Mouse (Mus musculus) neural tube, embryonic 12.5 days (tissue): ENCODE measurements at regions not wholly inside any gene's neighbourhood (a gene's known extent, or its start where the extent isn't known, plus 50 kb on each side); places are given as distances from the start of the nearest gene placed in this dataset.

Source experiments
- ATAC-seq: fragments of 200-750 bp; cut with Nextera tagmentation; 2 replicates; pipeline ENCODE4 v1.8.0; 2017; ENCODE audit warnings: low read depth, mild to moderate bottlenecking, moderate TSS enrichment, moderate library complexity; ENCODE audit not compliant: low FRiP score
- H3K27ac ChIP-seq: fragments of 300-500 bp; sonication (generic); 2 replicates; pipeline ENCODE4 v1.5.1; 2016
- H3K27me3 ChIP-seq: fragments of 300-500 bp; sonication (generic); replicated peaks from 2 replicates; pipeline ENCODE4 v1.6.1; 2016; ENCODE audit warnings: mild to moderate bottlenecking
- H3K36me3 ChIP-seq: fragments of 300-500 bp; sonication (generic); 2 replicates; pipeline ENCODE4 v1.6.1; 2016; ENCODE audit warnings: mild to moderate bottlenecking
- H3K4me1 ChIP-seq: fragments of 300-500 bp; sonication (generic); 2 replicates; pipeline ENCODE4 v1.6.1; 2016
- H3K4me2 ChIP-seq: fragments of 300-500 bp; sonication (generic); replicated peaks from 2 replicates; pipeline ENCODE4 v1.6.1; 2016; ENCODE audit warnings: mild to moderate bottlenecking
- H3K4me3 ChIP-seq: fragments of 300-500 bp; sonication (generic); 2 replicates; pipeline ENCODE4 v1.5.1; 2016
- H3K9ac ChIP-seq: fragments of 300-500 bp; sonication (generic); 2 replicates; pipeline ENCODE4 v1.6.1; 2016; ENCODE audit warnings: mild to moderate bottlenecking
- H3K9me3 ChIP-seq: fragments of 300-500 bp; sonication (generic); 2 replicates; pipeline ENCODE4 v1.6.1; 2016; ENCODE audit warnings: mild to moderate bottlenecking
- WGBS: fragments of 180-500 bp; shearing (Covaris S2); methylation state at CpG from one replicate; pipeline ENCODE4 v1.1.7; 2016; 5-methylcytosine and 5-hydroxymethylcytosine counted together

- ATAC-seq = no peak
- Histone ChIP-seq H3K9ac (no peak overlapping the region), H3K4me3 (no peak overlapping the region), H3K36me3 (no peaks in the 10 kb centered on the region), H3K4me1 (no peaks in the 10 kb centered on the region), H3K27me3 (no peaks in the 10 kb centered on the region; the same call in 1 of the 2 replicates), H3K4me2 (no peak overlapping the region), H3K9me3 (no peaks in the 10 kb centered on the region), H3K27ac (no peak overlapping the region)
- 86% methylated on average over 4 of the region's 4 CpGs for WGBS
These were observed 87.6 kb upstream of the Mrps6 start for GRCm38 (mm10) chr16:91970461-91970860.

GRCm38 (mm10) chr16:91973183-91973582, 84.9 kb upstream of the Mrps6 start:
- H3K9me3 ChIP-seq = no peaks in the 10 kb centered on the region
- no peak overlapping the region for H3K27ac ChIP-seq
- no peaks in the 10 kb centered on the region for H3K36me3 ChIP-seq
- no peak overlapping the region for H3K9ac ChIP-seq
- no peaks in the 10 kb centered on the region for H3K4me1 ChIP-seq
- no peak for ATAC-seq
- no peak overlapping the region for H3K4me3 ChIP-seq
- no peaks in the 10 kb centered on the region; the same call in 1 of the 2 replicates for H3K27me3 ChIP-seq
- no peak overlapping the region for H3K4me2 ChIP-seq
- 93% methylated on average over 9 of the region's 9 CpGs for WGBS

GRCm38 (mm10) chr16:91976194-91976805, 81.8 kb upstream of the Mrps6 start:
- no peak overlapping the region for H3K27ac ChIP-seq
- H3K4me2 ChIP-seq = no peak overlapping the region
- WGBS = 73% methylated on average over 8 of the region's 8 CpGs
- no peaks in the 10 kb centered on the region for H3K27me3 ChIP-seq
- H3K4me1 ChIP-seq = no peaks in the 10 kb centered on the region
- no peak for ATAC-seq
- no peak overlapping the region for H3K4me3 ChIP-seq
- H3K9me3 ChIP-seq = no peaks in the 10 kb centered on the region
- H3K9ac ChIP-seq = no peak overlapping the region
- H3K36me3 ChIP-seq = no peaks in the 10 kb centered on the region

GRCm38 (mm10) chr16:91978423-91978822, 79.6 kb upstream of the Mrps6 start:
- Histone ChIP-seq H3K9ac (no peak overlapping the region), H3K4me2 (no peak overlapping the region), H3K27ac (no peak overlapping the region), H3K27me3 (no peaks in the 10 kb centered on the region), H3K4me1 (no peaks in the 10 kb centered on the region), H3K9me3 (no peaks in the 10 kb centered on the region), H3K36me3 (no peaks in the 10 kb centered on the region), H3K4me3 (no peak overlapping the region)
- WGBS = 14% methylated on average over 4 of the region's 4 CpGs
- ATAC-seq = no peak

GRCm38 (mm10) chr16:91978846-91979245, 79.2 kb upstream of the Mrps6 start:
- H3K9me3 ChIP-seq = no peaks in the 10 kb centered on the region
- no peak overlapping the region for H3K27ac ChIP-seq
- ATAC-seq = no peak
- no peaks in the 10 kb centered on the region for H3K36me3 ChIP-seq
- no peak overlapping the region for H3K4me2 ChIP-seq
- H3K4me1 ChIP-seq = no peaks in the 10 kb centered on the region
- H3K27me3 ChIP-seq = no peaks in the 10 kb centered on the region
- WGBS = 22% methylated on average over 5 of the region's 5 CpGs
- no peak overlapping the region for H3K4me3 ChIP-seq
- H3K9ac ChIP-seq = no peak overlapping the region

GRCm38 (mm10) chr16:91980482-91980881, 77.6 kb upstream of the Mrps6 start:
- no peak for ATAC-seq
- Histone ChIP-seq H3K4me1 (no peaks in the 10 kb centered on the region), H3K27me3 (no peaks in the 10 kb centered on the region), H3K4me3 (no peak overlapping the region), H3K4me2 (no peak overlapping the region), H3K36me3 (no peaks in the 10 kb centered on the region), H3K9ac (no peak overlapping the region), H3K27ac (no peak overlapping the region), H3K9me3 (no peaks in the 10 kb centered on the region)
- WGBS = 86% methylated on average over 6 of the region's 6 CpGs

- no peaks in the 10 kb centered on the region for H3K36me3 ChIP-seq
- H3K27me3 ChIP-seq = no peaks in the 10 kb centered on the region
- 94% methylated on average over 12 of the region's 12 CpGs for WGBS
- no peak overlapping the region for H3K9ac ChIP-seq
- no peak overlapping the region for H3K27ac ChIP-seq
- no peak for ATAC-seq
- H3K4me3 ChIP-seq = no peak overlapping the region
- no peak overlapping the region for H3K4me2 ChIP-seq
- H3K9me3 ChIP-seq = no peaks in the 10 kb centered on the region
- H3K4me1 ChIP-seq = no peaks in the 10 kb centered on the region
These were observed 72.9 kb upstream of the Mrps6 start for GRCm38 (mm10) chr16:91985211-91985610.

- WGBS = 90% methylated on average over 4 of the region's 4 CpGs
- Histone ChIP-seq H3K27ac (no peak overlapping the region), H3K4me2 (no peak overlapping the region), H3K27me3 (no peaks in the 10 kb centered on the region), H3K9me3 (no peaks in the 10 kb centered on the region), H3K9ac (no peak overlapping the region), H3K4me3 (no peak overlapping the region), H3K4me1 (no peaks in the 10 kb centered on the region), H3K36me3 (no peaks in the 10 kb centered on the region)
- no peak for ATAC-seq
These were observed 68.7 kb upstream of the Mrps6 start for GRCm38 (mm10) chr16:91989332-91989731.

GRCm38 (mm10) chr16:91995459-91996190, 62.4 kb upstream of the Mrps6 start:
- no peak for ATAC-seq
- WGBS = 31% methylated on average over 13 of the region's 13 CpGs
- H3K4me1 ChIP-seq = no peaks in the 10 kb centered on the region
- no peaks in the 10 kb centered on the region for H3K27me3 ChIP-seq
- no peak overlapping the region for H3K4me3 ChIP-seq
- H3K9ac ChIP-seq = no peak overlapping the region
- H3K4me2 ChIP-seq = peak overlapping the region; percentile 37; the same call in 1 of the 2 replicates
- H3K36me3 ChIP-seq = no peaks in the 10 kb centered on the region
- no peaks in the 10 kb centered on the region for H3K9me3 ChIP-seq
- no peak overlapping the region for H3K27ac ChIP-seq

GRCm38 (mm10) chr16:92007351-92007750, 50.7 kb upstream of the Mrps6 start:
- Histone ChIP-seq H3K36me3 (no peaks in the 10 kb centered on the region), H3K27me3 (no peaks in the 10 kb centered on the region), H3K9ac (no peak overlapping the region), H3K4me3 (no peak overlapping the region), H3K27ac (no peak overlapping the region), H3K4me2 (no peak overlapping the region), H3K9me3 (no peaks in the 10 kb centered on the region), H3K4me1 (no peaks in the 10 kb centered on the region)
- WGBS = 89% methylated on average over 5 of the region's 5 CpGs
- ATAC-seq = no peak
